Mouse (Mus musculus) embryonic fibroblast, embryonic 13.5 days (primary cell): Measurements from ENCODE around the gene Bag2.

Source experiments
- CTCF ChIP-seq: IDR thresholded peaks from 2 replicates; pipeline ENCODE4 v1.5.1; 2011; ENCODE audit warnings: mild to moderate bottlenecking, control low read depth, low read length, moderate library complexity, borderline replicate concordance; ENCODE audit not compliant: insufficient read depth
- POLR2A ChIP-seq: IDR thresholded peaks from 2 replicates; pipeline ENCODE4 v1.6.1; 2011; ENCODE audit warnings: low read depth, mild to moderate bottlenecking, control low read depth, low read length, moderate library complexity

DNA sequence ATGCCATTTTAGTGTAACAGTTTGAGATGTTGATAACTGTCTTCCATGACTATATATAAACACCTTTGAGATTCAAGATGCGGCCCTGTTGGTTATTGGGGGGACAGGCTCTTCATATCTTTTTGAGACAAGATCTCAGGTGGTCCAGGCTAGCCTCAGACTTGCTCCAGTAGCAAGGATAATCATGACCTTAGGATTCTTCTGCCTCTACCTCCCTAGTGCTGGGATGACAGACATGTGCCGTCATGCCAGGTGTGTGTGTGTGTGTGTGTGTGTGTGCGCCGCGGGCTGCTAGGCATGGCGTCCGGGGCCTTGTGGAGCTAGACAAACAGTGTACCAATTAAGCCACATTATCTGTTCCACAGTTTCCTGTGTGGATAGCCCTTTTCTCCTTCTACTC, 36.6 kb downstream of the Bag2 start:
- TF ChIP-seq POLR2A (no peak), CTCF (no peak)
